Mouse (Mus musculus): ENCODE results near the gene Polr3g. TPM values are rescaled to one million over a fixed set of nuclear protein-coding genes. Genes with fewer than 3 reads are reported as not detected.
A peak's percentile ranks its signal among the peaks of the same experiment; 100 is the strongest.
"Not testable (repeated sequence)": the region's sequence is repeated elsewhere in the genome, so short reads cannot be mapped to it uniquely, and the experiment has no call there.

Polr3g gene
- polyA plus RNA-seq, 1 experiment from 2014 or later: 10.4 TPM

DNA sequence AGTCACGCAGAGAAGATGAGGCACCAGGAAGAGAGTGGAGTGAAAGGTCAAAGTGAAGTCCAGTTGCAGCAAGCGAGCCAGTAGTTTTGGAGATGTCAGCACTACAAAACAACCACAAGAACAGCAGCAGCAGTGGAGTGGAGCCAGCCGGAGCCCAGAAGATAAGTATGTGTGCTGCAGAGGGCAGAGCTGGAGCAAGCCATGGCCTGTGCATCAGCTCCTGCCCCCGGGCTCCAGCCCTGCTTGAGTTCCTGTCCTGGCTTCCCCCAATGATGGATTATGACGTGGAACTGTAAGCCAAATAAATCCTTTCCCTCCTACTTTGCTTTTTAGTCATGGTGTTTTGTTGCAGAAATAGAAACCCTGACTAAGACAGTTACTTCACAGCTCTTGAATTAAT, 26.6 kb downstream of the Polr3g start:
- 79% methylated on average over 5 of the region's 5 CpGs for WGBS
- no peak overlapping the region for H3K9ac ChIP-seq
- H3K4me3 ChIP-seq (replicated peaks): no peak overlapping the region

DNA sequence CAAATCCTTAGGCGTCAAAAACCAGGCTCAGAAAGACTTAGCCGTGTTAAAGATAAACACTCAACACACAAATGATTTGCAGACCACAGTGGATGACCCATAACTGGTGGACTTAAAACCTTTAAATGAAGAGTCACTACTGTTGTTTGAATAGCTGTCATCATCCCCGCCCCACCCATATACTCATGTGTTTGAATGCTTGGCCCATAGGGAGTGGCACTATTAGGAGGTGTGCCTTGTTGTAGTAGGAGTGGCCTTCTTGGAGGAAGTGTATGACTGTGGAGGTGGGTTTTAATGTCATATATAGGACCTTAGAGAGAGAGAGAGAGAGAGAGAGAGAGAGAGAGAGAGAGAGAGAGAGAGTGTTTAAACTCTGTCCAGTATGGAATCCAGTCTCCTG, 27.7 kb downstream of the Polr3g start:
- Histone ChIP-seq H3K4me2 (no peak overlapping the region), H3K27me3 (no peaks in the 10 kb centered on the region), H3K4me1 (no peaks in the 10 kb centered on the region), H3K27ac (no peak overlapping the region), H3K9ac (no peak overlapping the region), H3K36me3 (peaks cover 11% of the 10 kb centered on the region; the same call in 1 of the 2 replicates), H3K9me3 (replicated peaks) (no peaks in the 10 kb centered on the region), H3K4me3 (replicated peaks) (no peak overlapping the region)
- 93% methylated on average over 3 of the region's 3 CpGs for WGBS
- ATAC-seq (replicated peaks; ENCODE audit: low FRiP score): no peak

More for the DNA sequence above, 26.6 kb downstream of the Polr3g start:
- H3K4me1 ChIP-seq: no peaks in the 10 kb centered on the region
- peaks cover 11% of the 10 kb centered on the region; the same call in 1 of the 2 replicates for H3K36me3 ChIP-seq
- ATAC-seq (replicated peaks; ENCODE audit: low FRiP score): no peak
- no peak overlapping the region for H3K4me2 ChIP-seq
- H3K9me3 ChIP-seq (replicated peaks): no peaks in the 10 kb centered on the region
- H3K27me3 ChIP-seq: no peaks in the 10 kb centered on the region
- no peak overlapping the region for H3K27ac ChIP-seq

DNA sequence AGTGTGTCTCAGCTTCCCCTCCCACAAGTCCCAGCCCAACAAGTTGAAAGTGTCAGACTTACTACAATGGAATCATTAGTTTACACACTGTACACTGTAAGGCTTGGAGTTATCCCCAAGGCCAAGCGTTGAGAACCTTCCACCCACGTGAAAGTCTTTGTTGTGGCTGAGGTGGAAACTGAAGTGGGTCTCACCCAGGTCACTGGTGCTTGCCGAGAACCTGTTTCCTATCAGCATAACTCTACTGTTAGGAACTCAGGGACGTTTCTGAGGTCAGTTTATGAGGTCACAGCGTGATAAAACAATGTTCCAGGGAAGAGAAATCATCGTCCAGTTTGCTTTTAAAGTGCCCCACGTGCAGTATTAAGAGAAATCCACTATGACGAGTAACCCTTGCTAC, 35.5 kb downstream of the Polr3g start:
- 79% methylated on average over 8 of the region's 8 CpGs for WGBS

DNA sequence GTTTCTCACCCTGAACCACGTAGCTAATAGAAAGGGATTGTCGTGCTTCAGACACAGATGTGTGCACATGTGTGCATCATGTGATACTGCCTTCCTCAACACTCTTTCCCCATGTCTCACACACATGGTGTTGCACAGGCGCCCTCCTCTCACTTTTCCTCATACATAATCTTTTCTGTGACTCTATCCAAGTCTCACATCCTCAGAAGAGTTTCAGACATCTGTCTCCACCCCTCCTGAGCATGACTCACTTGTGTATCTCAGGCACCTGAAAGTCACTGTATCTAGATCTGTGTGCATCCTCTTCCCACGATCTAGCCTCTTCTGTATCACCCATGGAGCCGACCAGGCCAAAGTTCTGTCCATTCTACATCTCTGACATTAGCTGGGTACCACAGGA, 43.1 kb downstream of the Polr3g start:
- no peaks in the 10 kb centered on the region for H3K9me3 ChIP-seq (replicated peaks)
- H3K9ac ChIP-seq: no peak overlapping the region
- WGBS: 92% methylated on average over 5 of the region's 5 CpGs
- H3K27ac ChIP-seq: no peak overlapping the region
- H3K4me3 ChIP-seq (replicated peaks): no peak overlapping the region
- no peaks in the 10 kb centered on the region for H3K4me1 ChIP-seq
- no peak overlapping the region for H3K4me2 ChIP-seq
- H3K36me3 ChIP-seq: peaks cover 53% of the 10 kb centered on the region
- H3K27me3 ChIP-seq: no peaks in the 10 kb centered on the region
- no peak for ATAC-seq (replicated peaks; ENCODE audit: low FRiP score)

More for the DNA sequence above, 35.5 kb downstream of the Polr3g start:
- Histone ChIP-seq H3K36me3 (peaks cover 44% of the 10 kb centered on the region), H3K4me3 (replicated peaks) (no peak overlapping the region), H3K9ac (no peak overlapping the region), H3K9me3 (replicated peaks) (no peaks in the 10 kb centered on the region), H3K27me3 (no peaks in the 10 kb centered on the region), H3K4me1 (no peaks in the 10 kb centered on the region), H3K4me2 (no peak overlapping the region), H3K27ac (no peak overlapping the region)
- ATAC-seq (replicated peaks; ENCODE audit: low FRiP score): no peak

DNA sequence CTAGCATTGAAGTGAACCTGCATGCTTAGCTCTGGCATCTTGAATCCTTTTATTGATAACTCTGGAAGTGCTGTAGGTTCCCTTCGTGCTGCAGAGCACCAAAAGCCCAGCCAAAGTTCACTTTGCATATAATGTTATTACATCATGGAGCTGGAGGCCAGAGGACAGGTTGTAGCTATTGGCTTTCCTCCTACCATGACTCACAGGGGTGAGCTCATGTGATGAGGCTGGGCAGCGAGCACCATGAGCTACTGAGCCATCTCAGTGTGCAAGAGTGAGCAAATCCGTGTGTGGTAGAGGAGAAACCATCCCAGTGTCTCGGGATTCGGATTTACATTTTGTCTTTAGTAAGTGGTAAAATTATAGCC, 46.5 kb downstream of the Polr3g start:
- 93% methylated on average over 5 of the region's 5 CpGs for WGBS
- Histone ChIP-seq H3K27me3 (no peaks in the 10 kb centered on the region), H3K4me1 (0 out of 2 replicates have a peak, but pooled peaks cover 2% of the 10 kb centered on the region), H3K4me3 (replicated peaks) (no peak overlapping the region), H3K9ac (no peak overlapping the region), H3K27ac (no peak overlapping the region), H3K9me3 (replicated peaks) (no peaks in the 10 kb centered on the region), H3K36me3 (peaks cover 43% of the 10 kb centered on the region), H3K4me2 (no peak overlapping the region)
- no peak for ATAC-seq (replicated peaks; ENCODE audit: low FRiP score)

DNA sequence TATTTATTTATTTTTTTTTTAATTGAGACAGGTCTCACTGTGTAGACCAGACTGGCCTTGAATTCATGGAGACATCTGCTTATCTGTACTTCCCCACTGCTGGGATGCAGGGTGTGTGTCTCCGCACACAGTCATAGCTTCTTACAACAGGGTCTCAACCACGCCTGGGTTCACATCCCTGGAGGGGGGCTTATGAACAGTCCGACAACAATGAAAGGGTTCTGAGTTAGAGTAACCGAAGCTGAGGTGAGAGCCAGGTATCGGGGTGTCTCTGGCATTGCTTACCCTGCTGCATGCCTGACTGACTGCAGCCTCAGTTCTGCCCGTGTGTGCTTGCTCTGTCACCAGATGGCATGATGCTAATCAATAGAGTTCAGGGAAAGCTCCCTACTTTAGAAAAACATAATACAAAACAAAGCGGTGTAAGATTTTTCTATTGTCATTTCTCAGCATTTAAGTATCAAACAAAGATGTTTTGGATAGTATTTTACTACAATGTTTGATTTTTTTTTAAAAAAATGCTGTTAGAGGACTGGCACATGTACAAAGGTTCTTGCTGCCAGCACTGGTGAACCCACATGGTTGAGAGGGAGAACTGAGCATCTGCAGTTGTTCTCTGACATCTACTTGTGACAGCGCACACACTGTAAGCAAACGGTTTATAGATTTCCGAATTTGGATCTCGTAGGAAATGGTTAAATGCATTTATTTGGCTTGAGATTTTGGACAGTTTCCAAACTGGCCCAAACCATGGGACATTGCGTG, 47.1 kb downstream of the Polr3g start:
- Histone ChIP-seq H3K9ac (no peak overlapping the region), H3K9me3 (replicated peaks) (no peaks in the 10 kb centered on the region), H3K36me3 (peaks cover 37% of the 10 kb centered on the region), H3K27me3 (no peaks in the 10 kb centered on the region), H3K4me2 (no peak overlapping the region), H3K4me3 (replicated peaks) (no peak overlapping the region), H3K27ac (no peak overlapping the region), H3K4me1 (peaks cover 6% of the 10 kb centered on the region)
- WGBS: 84% methylated on average over 12 of the region's 12 CpGs
- ATAC-seq (replicated peaks; ENCODE audit: low FRiP score): no peak; the same call in 1 of the 2 replicates

DNA sequence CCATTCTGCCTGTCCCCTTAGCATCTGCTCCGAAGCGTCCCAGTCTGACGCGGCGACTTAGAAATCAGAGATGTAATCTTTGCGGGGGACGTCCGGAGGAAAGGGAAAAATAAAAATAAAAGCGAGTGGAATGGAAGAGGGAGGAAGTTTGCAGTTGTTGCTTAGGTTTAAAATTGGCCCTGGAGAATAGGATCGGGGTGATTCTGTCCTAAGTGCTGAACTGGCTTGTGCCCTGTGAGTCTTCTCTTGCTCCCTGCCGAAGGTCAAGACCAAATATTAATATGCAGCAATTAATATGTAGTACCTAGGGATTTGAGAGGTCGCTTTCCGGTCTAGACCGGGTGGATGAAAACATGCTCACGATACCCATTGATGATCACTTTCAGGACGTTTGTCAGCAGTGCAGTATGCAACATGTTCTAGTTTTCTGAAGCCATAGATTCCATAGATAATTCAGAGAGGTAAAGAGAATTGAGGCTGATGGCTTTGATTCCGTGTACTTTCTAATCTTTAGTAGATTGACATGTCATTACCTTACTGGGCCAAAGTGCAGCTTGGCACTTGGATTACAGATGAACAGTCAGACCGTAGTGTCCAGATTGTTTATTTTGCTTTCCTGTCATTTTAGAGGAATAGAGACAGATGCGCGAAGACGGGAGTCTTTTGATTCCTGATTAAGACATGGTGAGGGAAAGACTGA, 52.6 kb downstream of the Polr3g start:
- Histone ChIP-seq H3K9ac (peak overlapping the region; percentile 85), H3K4me2 (peak overlapping the region; percentile 63), H3K27ac (peak overlapping the region; percentile 93), H3K9me3 (replicated peaks) (no peaks in the 10 kb centered on the region), H3K4me3 (replicated peaks) (peak overlapping the region; percentile 90), H3K36me3 (no peaks in the 10 kb centered on the region), H3K27me3 (no peaks in the 10 kb centered on the region), H3K4me1 (peaks cover 14% of the 10 kb centered on the region)
- 9% methylated on average over 21 of the region's 21 CpGs for WGBS
- peak; percentile 1; the same call in 1 of the 2 replicates for ATAC-seq (replicated peaks; ENCODE audit: low FRiP score)

DNA sequence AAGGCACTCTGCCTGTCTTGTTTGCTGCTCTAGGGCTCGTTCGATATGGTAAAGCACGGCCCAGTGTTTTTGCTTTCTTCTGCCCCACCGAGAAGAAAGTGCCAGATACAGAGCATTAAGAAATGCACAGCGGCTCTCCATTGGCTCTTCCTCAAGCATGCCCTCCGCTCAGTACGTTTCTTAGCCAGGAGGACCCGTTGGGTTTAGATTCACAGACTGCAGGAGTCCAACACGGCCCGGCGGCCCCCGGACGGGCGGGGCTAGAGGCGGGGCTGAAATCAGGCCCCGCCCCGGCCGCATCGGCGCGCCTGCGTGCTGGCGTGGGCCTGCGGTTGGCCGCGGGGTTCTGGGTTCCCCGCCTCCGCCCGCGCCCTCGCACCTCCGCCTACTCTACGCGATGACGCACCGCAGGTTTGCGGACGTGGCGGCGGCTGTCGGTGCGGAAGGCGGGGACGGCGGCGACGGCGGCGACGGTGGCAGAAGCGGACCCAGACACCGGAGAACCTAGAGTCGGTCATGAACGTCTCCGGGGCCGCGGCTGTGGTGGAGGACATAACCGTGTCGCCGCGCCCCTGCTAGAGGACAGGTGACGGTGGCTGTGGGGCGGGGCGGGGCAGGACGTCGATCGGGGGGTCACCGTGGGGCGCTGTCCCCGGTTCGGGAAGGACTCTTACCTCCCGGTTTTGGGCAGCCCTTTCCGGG, 53.3 kb downstream of the Polr3g start, which contains the start of gene Lysmd3:
Gene Lysmd3, plus strand, starts transcription at position 313 of the 702 bp plus-strand sequence.
- no peaks in the 10 kb centered on the region for H3K36me3 ChIP-seq
- no peaks in the 10 kb centered on the region for H3K27me3 ChIP-seq
- peak within 1 kb of the TSS; percentile 63 for H3K4me2 ChIP-seq
- H3K27ac ChIP-seq: peak within 1 kb of the TSS; percentile 93
- WGBS: under 1% methylated on average over 73 of the region's 73 CpGs
- peak within 1 kb of the TSS; percentile 90 for H3K4me3 ChIP-seq (replicated peaks)
- ATAC-seq (replicated peaks; ENCODE audit: low FRiP score): peak; percentile 100
- no peaks in the 10 kb centered on the region for H3K9me3 ChIP-seq (replicated peaks)
- peak within 1 kb of the TSS; percentile 85 for H3K9ac ChIP-seq
- H3K4me1 ChIP-seq: peaks cover 14% of the 10 kb centered on the region

DNA sequence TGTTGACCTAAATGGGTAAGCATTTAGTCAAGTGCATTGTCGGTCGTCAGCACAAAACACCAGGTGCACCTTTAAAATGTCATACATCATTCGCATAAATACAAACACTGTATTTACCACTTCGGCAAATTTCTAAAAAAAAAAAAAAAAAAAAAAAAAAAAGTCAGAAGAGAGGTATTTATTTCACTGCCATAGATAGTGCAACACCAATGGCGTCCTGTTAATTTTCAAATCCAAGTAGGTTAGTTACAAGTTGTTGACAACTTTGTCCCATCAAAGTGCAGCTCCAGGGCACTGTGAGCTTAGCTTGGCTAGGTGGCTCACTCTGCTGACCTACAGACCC, 53.8 kb downstream of the Polr3g start:
- ATAC-seq (replicated peaks; ENCODE audit: low FRiP score): no peak
- 25% methylated on average over 5 of the region's 5 CpGs for WGBS
- H3K9ac ChIP-seq: peak overlapping the region; percentile 85; the same call in 1 of the 2 replicates
- no peaks in the 10 kb centered on the region for H3K36me3 ChIP-seq
- peak overlapping the region; percentile 63 for H3K4me2 ChIP-seq
- no peaks in the 10 kb centered on the region for H3K9me3 ChIP-seq (replicated peaks)
- H3K27me3 ChIP-seq: no peaks in the 10 kb centered on the region
- H3K27ac ChIP-seq: peak overlapping the region; percentile 93
- H3K4me1 ChIP-seq: peaks cover 14% of the 10 kb centered on the region
- peak overlapping the region; percentile 90 for H3K4me3 ChIP-seq (replicated peaks)

DNA sequence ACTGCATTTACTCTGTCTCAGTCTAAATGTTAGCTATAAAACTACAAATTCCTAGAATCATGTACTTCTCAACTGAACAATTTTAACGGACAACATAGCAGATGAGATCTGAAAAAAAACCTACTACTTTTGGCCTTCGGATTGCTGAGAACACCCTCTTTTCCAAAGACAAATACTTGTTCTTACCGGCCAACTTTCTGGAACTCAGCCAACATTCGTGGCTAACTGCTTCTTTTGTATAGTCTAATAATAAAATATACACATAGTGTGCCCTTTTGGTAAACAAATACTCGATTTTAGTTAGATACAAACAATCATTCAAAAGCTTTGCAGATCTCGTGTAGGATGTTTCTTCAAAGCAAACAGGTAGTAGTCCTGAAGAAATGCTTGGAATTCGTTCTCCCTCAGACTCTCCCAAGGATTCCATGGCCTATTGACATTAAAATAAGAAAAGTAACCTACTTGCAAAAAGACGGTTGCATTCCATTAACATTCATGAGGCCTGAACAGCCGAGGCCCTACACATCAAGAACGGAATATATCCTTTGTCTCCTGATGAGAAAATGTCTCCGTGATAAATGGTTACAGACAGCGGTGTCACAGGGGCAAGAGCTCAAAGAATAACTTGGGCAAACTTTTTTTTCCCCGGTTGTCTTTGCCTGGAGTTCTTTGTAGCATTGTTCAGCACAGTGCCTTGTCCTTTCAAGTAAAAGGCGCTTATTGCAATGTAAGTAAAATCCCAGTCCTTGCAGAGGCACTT, 54.5 kb downstream of the Polr3g start:
- Histone ChIP-seq H3K27me3 (no peaks in the 10 kb centered on the region), H3K4me1 (peaks cover 14% of the 10 kb centered on the region), H3K9ac (no peak overlapping the region), H3K9me3 (replicated peaks) (no peaks in the 10 kb centered on the region), H3K4me3 (replicated peaks) (no peak overlapping the region), H3K4me2 (peak overlapping the region; percentile 63), H3K27ac (0 out of 2 replicates have a peak overlapping the region, but pooled peaks have one; percentile 37), H3K36me3 (no peaks in the 10 kb centered on the region)
- WGBS: 31% methylated on average over 14 of the region's 14 CpGs
- ATAC-seq (replicated peaks; ENCODE audit: low FRiP score): no peak

DNA sequence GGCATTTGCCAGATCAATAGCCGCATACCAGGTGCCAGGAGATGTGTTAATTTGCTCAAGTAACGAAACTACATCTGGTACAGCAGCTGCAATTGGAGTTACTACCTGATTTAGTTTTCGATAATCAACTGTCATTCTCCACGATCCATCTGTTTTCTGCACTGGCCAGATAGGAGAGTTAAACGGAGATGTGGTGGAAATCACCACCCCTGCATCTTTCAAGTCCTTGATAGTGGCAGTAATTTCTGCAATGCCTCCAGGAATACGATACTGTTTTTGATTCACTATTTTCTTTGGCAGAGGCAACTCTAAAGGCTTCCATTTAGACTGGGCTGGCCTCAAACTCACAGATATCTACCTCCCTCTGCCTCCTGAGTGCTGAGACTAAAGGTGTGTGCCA, 60.4 kb downstream of the Polr3g start:
- ATAC-seq (replicated peaks; ENCODE audit: low FRiP score); H3K9me3 ChIP-seq (replicated peaks); H3K9ac ChIP-seq; H3K4me1 ChIP-seq; H3K4me3 ChIP-seq (replicated peaks); H3K27ac ChIP-seq; H3K36me3 ChIP-seq; H3K27me3 ChIP-seq; H3K4me2 ChIP-seq: not testable (repeated sequence)
- 68% methylated on average over 5 of the region's 6 CpGs for WGBS
